Mouse (Mus musculus): ENCODE measurements at regions not wholly inside any gene's neighbourhood (a gene's known extent, or its start where the extent isn't known, plus 50 kb on each side); places are given as distances from the start of the nearest gene placed in this dataset.

DNA sequence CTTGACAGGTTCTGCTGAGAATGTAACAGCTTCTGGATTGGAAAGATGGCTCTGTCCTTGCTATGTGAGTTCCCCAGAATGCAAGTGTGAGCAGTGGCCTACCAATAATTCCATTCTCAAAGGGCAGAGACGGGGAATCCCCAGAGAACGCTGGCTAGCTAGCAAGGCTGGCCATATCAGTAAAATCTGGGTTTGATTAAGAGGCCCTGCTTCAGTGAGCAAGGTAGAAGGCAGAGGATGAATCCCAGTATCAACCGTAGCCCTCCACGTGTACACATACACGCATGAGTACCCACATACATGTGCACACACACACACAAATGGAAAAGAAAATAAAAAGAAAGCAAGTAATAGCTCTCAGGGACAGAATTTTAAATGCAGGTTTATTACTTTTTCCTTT is 55.3 kb downstream of the Tril start:
- no peak for ATAC-seq (ENCODE audit: insufficient number of reproducible peaks, low FRiP score, low TSS enrichment)

DNA sequence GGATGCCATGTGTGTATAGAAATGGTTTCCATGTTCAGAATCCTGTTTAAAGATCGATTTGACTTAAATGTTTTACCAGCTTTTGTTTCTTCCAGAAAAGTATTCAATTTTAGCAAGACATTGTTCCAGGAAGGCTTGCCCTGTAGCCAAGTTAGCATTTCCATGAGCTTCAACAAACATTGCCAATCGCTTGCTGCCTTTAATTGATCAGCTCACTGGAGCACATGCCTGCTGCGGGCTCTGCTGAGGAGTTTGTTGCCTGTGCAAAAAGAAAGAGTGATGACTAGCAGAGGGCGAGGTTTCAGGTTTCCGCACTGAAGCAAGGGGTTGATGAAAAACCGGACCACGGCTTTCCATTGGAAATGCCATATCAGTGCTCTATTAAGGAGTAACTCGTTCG is 58.0 kb downstream of the Tril start:
- ATAC-seq (ENCODE audit: insufficient number of reproducible peaks, low FRiP score, low TSS enrichment), result no peak

DNA sequence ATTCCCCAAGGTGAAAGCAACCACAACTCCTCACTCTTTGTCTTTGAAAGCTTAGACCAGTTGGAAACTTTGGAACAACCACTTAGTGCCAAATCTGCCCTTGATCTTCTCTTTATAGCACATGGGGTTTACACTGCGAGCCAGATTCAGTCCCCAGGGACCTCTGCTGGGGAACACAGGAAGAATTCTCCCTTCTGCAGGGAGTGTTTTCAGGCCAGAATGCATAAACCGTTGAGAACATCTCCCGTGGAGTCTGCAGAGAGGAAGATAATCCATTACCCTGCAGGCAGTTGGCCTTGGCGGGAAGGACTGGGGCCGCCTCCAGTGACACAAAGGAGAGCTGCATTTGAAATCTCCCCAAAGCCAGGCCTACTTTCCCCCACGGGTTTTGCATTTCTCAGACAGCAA is 60.0 kb downstream of the Tril start:
- peak; percentile 26; the same call in 1 of the 2 replicates for ATAC-seq (ENCODE audit: insufficient number of reproducible peaks, low FRiP score, low TSS enrichment)

DNA sequence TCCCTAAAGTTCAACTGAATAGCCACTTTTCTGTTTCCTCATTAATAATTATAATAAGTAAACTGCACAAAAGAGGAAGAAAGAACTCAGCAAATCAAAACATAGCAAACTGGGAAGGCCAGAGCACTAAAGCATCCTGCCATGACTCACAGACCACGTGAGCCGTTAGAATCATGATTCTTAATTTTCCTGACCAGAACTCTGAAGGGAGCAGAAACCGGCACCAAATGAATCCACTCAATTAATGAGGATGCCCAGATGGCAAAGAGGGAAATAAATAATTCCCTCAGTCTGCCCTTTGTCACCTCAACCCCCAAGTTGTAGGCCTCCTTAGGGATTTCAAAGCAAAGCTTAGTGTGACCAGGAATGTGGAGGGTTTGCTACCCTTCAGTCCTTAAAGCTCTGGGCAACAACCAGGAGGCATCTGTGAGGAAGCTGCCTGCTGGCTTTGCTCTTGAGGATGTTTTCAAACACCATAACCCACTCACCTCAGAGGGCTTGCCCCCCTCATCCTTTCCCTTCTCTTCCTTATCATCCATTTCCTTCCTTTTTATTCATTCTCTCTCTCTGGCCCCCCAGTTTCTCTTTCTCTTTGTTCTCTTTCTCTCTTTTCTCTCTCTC is 60.8 kb downstream of the Tril start:
- no peak for ATAC-seq (ENCODE audit: insufficient number of reproducible peaks, low FRiP score, low TSS enrichment)

DNA sequence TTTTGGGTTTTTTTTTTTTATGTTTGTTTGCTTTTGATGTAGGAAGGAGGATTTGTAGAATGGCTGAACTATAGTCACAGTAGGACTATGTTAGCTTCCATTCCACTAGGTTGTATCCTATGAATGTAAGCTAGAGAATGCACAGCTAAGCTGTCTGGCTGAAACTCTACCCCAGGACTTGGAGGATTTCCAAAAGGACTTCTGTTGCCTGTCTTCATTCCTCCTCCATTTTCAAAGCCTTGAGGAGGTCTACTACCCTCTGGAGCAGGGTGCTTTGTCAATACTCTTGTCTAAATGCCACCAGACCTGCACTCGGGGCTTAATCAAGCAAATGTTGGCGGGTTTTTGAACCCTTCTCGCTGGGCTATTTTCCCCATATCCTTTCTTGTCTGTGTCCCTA is 66.3 kb downstream of the Tril start:
- no peak for ATAC-seq (ENCODE audit: insufficient number of reproducible peaks, low FRiP score, low TSS enrichment)

DNA sequence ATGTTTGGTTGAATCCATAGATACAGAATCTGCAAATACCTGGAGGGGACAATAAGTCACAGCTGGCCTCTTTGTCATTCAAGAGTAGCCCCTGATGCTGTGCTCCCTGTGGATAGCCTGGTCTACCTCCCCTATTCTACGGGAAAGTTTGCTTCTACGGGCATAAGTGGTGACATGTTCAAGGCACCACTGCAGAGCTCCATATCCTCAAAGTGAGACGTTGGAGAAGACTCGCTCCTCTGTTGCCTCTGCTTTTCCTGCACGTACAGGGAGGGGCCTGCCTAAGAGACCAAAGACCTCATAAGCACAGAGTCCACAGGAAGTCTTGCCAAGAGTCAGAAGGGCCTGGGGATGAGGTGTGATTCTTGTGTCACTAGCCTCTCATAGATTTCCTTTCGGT is 70.1 kb downstream of the Tril start:
- ATAC-seq (ENCODE audit: insufficient number of reproducible peaks, low FRiP score, low TSS enrichment), result no peak
